Mouse (Mus musculus) urinary bladder, postnatal 0 days (tissue): ENCODE results near the gene Cmtm4. TPM values are rescaled to one million over a fixed set of nuclear protein-coding genes. Genes with fewer than 3 reads are reported as not detected.

ENCODE experiments used
- polyA plus RNA-seq: library from polyadenylated mRNA; unstranded; fragments of >200 nt; fragmentation: Nextera tagmentation; extraction: Ambion mirVana; gene quantifications from 2 replicates; pipeline ENCODE4 v1.2.1, GENCODE M21; 2015

Cmtm4 gene
- polyA plus RNA-seq, result 2.3 and 2.7 TPM in 2 replicates

GRCm38 (mm10) chr8:104395703-104396357 is at the start of gene Cmtm4:
Cmtm4 (minus strand) TSS chr8:104395807.

GRCm38 (mm10) chr8:104442299-104443124 is 46.9 kb upstream of the Cmtm4 start, which contains the start of gene Dync1li2:
Dync1li2 (minus strand) TSS chr8:104443047.

GRCm38 (mm10) chr8:104339229-104339982 is 56.2 kb downstream of the Cmtm4 start, which contains the start of gene Cmtm3:
Cmtm3 (plus strand) TSS chr8:104339410.

GRCm38 (mm10) chr8:104321930-104322329 is 73.7 kb downstream of the Cmtm4 start, which contains the start of gene Cmtm2b:
Cmtm2b (plus strand) TSS chr8:104322230.

GRCm38 (mm10) chr8:104321267-104321666 is 74.3 kb downstream of the Cmtm4 start, which contains the start of gene Gm11020:
Gm11020 (plus strand) TSS chr8:104321567.

GRCm38 (mm10) chr8:104309441-104310155 is 86.0 kb downstream of the Cmtm4 start, which contains the start of the genes Gm45711 and Cmtm1:
Gm45711 (minus strand) TSS chr8:104310081.
Cmtm1 (minus strand) TSS chr8:104310145.

Other genes starting within 250 kb of the Cmtm4 start
- 4.9 and 7.0 TPM in 2 replicates for gene Bean1, start 225.4 kb downstream of the Cmtm4 start, polyA plus RNA-seq
- gene Tk2, start 147.2 kb downstream of the Cmtm4 start, polyA plus RNA-seq, result 13.2 and 14.4 TPM in 2 replicates
- 46.4 and 49.0 TPM in 2 replicates for gene Cklf, start 144.9 kb downstream of the Cmtm4 start, polyA plus RNA-seq
- not detected in 2 replicates for gene Cmtm2a, start 102.6 kb downstream of the Cmtm4 start, polyA plus RNA-seq
- gene Gm45711, start 85.7 kb downstream of the Cmtm4 start, polyA plus RNA-seq, result not detected in 2 replicates
- gene Cmtm1, start 85.7 kb downstream of the Cmtm4 start, polyA plus RNA-seq, result not detected in 2 replicates
- gene Gm11020, start 74.2 kb downstream of the Cmtm4 start, polyA plus RNA-seq, result not detected in 2 replicates
- gene Cmtm2b, start 73.6 kb downstream of the Cmtm4 start, polyA plus RNA-seq, result not detected in 2 replicates
- 66.2 and 73.0 TPM in 2 replicates for gene Cmtm3, start 56.4 kb downstream of the Cmtm4 start, polyA plus RNA-seq
- gene Dync1li2, start 47.2 kb upstream of the Cmtm4 start, polyA plus RNA-seq, result 40.6 and 51.3 TPM in 2 replicates
- gene Terb1, start 114.1 kb upstream of the Cmtm4 start, polyA plus RNA-seq, result 0.29 and 0.30 TPM in 2 replicates
- gene Nae1, start 138.8 kb upstream of the Cmtm4 start, polyA plus RNA-seq, result 59.7 and 69.4 TPM in 2 replicates
- 0.58 and 0.97 TPM in 2 replicates for gene Car7, start 138.9 kb upstream of the Cmtm4 start, polyA plus RNA-seq
- gene Pdp2, start 195.6 kb upstream of the Cmtm4 start, polyA plus RNA-seq, result 7.6 and 8.8 TPM in 2 replicates
- not detected in 2 replicates for gene Cdh16, start 228.6 kb upstream of the Cmtm4 start, polyA plus RNA-seq
- gene Rrad, start 235.5 kb upstream of the Cmtm4 start, polyA plus RNA-seq, result 4.9 and 6.0 TPM in 2 replicates
- gene Ciao2b, start 246.2 kb upstream of the Cmtm4 start, polyA plus RNA-seq, result 86.3 and 88.5 TPM in 2 replicates